Mouse (Mus musculus) myocyte (in vitro differentiated cells): ENCODE measurements around the gene Arhgef17. TPM values are rescaled to one million over a fixed set of nuclear protein-coding genes. Genes with fewer than 3 reads are reported as not detected.
A peak's percentile ranks its signal among the peaks of the same experiment; 100 is the strongest.

Experiments
- H3K27me3 ChIP-seq: one replicate; pipeline ENCODE4 v1.6.1; 2011; ENCODE audit not compliant: control insufficient read depth, insufficient read depth, insufficient read length
- H3K36me3 ChIP-seq: one replicate; pipeline ENCODE4 v1.6.1; 2011; ENCODE audit not compliant: control insufficient read depth, insufficient read depth
- H3K4me2 ChIP-seq: one replicate; pipeline ENCODE4 v1.6.1; 2011; ENCODE audit warnings: low read depth, control low read depth
- H3K4me3 ChIP-seq: one replicate; pipeline ENCODE4 v1.5.1; 2011; ENCODE audit warnings: mild to moderate bottlenecking, control low read depth, moderate library complexity
- H3K79me2 ChIP-seq: one replicate; pipeline ENCODE4 v1.6.1; 2011; ENCODE audit not compliant: control insufficient read depth, insufficient read depth
- H3ac ChIP-seq: one replicate; pipeline ENCODE4 v1.6.1; 2011; ENCODE audit not compliant: control insufficient read depth, insufficient read length
- CEBPB ChIP-seq: IDR thresholded peaks from 2 replicates; pipeline ENCODE4 v1.6.1; 2011; ENCODE audit warnings: mild to moderate bottlenecking, moderate library complexity; ENCODE audit not compliant: poor library complexity, insufficient read depth, severe bottlenecking
- E2F4 ChIP-seq: IDR thresholded peaks from one replicate; pipeline ENCODE4 v1.6.1; 2011; ENCODE audit warnings: mild to moderate bottlenecking, control low read depth, moderate library complexity; ENCODE audit not compliant: insufficient read depth
- MAX ChIP-seq: IDR thresholded peaks from one replicate; pipeline ENCODE4 v1.6.1; 2011; ENCODE audit warnings: low read depth, mild to moderate bottlenecking, control low read depth
- MYOG ChIP-seq, 3 experiments: IDR thresholded peaks; one replicate each; pipeline ENCODE4 v1.6.1; 2011; ENCODE audit warnings: control low read depth in 2 of 3, low read depth in 2 of 3, mild to moderate bottlenecking in 2 of 3; ENCODE audit not compliant: insufficient read length in 2 of 3, control insufficient read depth in 1 of 3, insufficient read depth in 1 of 3
- POLR2A ChIP-seq: IDR thresholded peaks from one replicate; pipeline ENCODE4 v1.6.1; 2011; ENCODE audit warnings: low read depth, mild to moderate bottlenecking, control low read depth, moderate library complexity; ENCODE audit not compliant: insufficient read length
- POLR2AphosphoS2 ChIP-seq: IDR thresholded peaks from one replicate; pipeline ENCODE4 v1.6.1; 2011; ENCODE audit warnings: low read depth, control low read depth; ENCODE audit not compliant: insufficient read length
- REST ChIP-seq: IDR thresholded peaks from one replicate; pipeline ENCODE4 v1.6.1; 2011; ENCODE audit warnings: mild to moderate bottlenecking, control low read depth, moderate library complexity; ENCODE audit not compliant: insufficient read depth, insufficient read length
- SRF ChIP-seq: IDR thresholded peaks from one replicate; pipeline ENCODE4 v1.6.1; 2011; ENCODE audit warnings: low read depth; ENCODE audit not compliant: control insufficient read depth, insufficient read length
- TCF12 ChIP-seq: IDR thresholded peaks from one replicate; pipeline ENCODE4 v1.6.1; 2011; ENCODE audit warnings: mild to moderate bottlenecking, control low read depth; ENCODE audit not compliant: poor library complexity, insufficient read depth, severe bottlenecking
- TCF3 ChIP-seq: IDR thresholded peaks from one replicate; pipeline ENCODE4 v1.6.1; 2011; ENCODE audit warnings: low read depth, control low read depth; ENCODE audit not compliant: insufficient read length
- USF1 ChIP-seq: IDR thresholded peaks from one replicate; pipeline ENCODE4 v1.6.1; 2011; ENCODE audit warnings: low read depth, mild to moderate bottlenecking, control low read depth, moderate library complexity
- polyA plus RNA-seq: library from polyadenylated mRNA; unstranded; fragments of >200 nt; fragmentation: generic; extraction: Trizol; gene quantifications from one replicate; pipeline ENCODE4 v1.2.1, GENCODE M21; 2012; ENCODE audit warnings: missing spikeins

Gene Arhgef17
- polyA plus RNA-seq: 24.7 TPM

DNA sequence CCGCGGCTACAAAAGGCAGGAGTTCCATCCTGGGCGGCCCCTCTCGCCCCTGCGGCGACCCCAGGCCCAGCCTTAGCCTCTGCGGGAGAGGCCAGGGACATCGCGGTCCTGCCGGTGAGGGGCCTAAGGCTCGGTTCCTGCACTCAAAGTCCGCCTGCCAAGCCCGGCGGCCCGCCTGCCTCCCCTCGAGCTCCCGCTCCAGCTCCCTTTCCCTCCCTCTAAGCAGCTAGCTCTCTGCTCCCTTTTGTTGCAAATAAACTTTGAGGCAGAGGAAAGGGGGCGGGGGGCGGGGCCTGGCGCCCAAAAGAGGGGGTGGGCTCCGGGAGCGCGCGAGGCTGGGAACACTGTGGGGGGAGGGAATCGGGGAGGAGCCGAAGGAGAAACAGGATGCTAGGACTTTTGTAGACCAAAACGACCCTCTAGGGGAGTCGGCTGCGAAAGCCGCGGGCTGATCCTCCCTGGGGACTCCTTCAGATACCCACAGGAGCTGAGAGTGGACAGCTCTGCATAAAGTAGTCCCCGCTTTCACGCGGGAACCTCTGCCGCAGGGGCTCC, at the start of gene Arhgef17:
Gene Arhgef17, minus strand, starts transcription at position 182 of the 555 bp plus-strand sequence.
- Histone ChIP-seq H3K79me2 (peaks cover 39% of the 10 kb centered on the region), H3ac (peak within 1 kb of the TSS; percentile 94), H3K27me3 (no peaks in the 10 kb centered on the region), H3K4me3 (peak within 1 kb of the TSS; percentile 75), H3K4me2 (peak within 1 kb of the TSS; percentile 95), H3K36me3 (no peaks in the 10 kb centered on the region)
- no peak for TF ChIP-seq MAX
- TF ChIP-seq MYOG (IDR thresholded peaks at IDR 0.05; ENCODE audit: control insufficient read depth in 1 of 3, insufficient read depth in 1 of 3, insufficient read length in 2 of 3, low read depth in 2 of 3): no peak
- TF ChIP-seq E2F4: no peak
- no peak for TF ChIP-seq CEBPB
- peak; percentile 76 for TF ChIP-seq POLR2A
- no peak for TF ChIP-seq REST
- TF ChIP-seq SRF: no peak
- TF ChIP-seq TCF3: no peak
- TF ChIP-seq POLR2AphosphoS2: peak; percentile 60
- no peak for TF ChIP-seq TCF12

DNA sequence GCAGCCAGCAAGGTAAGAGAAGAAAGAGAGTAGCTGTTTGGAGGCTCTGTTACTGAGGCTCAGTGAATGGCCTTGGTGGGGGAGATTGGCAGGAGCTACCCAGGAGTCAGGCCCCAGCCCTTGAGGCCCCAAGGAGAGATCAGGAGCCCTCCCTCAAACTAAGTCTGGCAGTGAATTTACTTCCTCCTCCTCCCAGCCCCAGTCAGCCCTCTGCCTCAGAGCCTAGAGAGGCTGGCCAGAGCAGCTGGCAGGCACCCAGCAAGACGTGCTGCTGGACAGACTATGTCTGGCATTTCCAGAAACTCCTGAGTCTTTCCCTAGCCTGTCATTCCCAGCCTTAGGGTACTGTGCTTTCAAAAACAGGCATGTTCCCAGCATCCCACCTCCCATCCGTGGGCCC, 47.3 kb upstream of the Arhgef17 start:
- Histone ChIP-seq H3K4me3 (no peak overlapping the region), H3K36me3 (no peaks in the 10 kb centered on the region), H3K27me3 (no peaks in the 10 kb centered on the region), H3K4me2 (no peak overlapping the region), H3K79me2 (no peaks in the 10 kb centered on the region), H3ac (no peak overlapping the region)
- no peak for TF ChIP-seq SRF

DNA sequence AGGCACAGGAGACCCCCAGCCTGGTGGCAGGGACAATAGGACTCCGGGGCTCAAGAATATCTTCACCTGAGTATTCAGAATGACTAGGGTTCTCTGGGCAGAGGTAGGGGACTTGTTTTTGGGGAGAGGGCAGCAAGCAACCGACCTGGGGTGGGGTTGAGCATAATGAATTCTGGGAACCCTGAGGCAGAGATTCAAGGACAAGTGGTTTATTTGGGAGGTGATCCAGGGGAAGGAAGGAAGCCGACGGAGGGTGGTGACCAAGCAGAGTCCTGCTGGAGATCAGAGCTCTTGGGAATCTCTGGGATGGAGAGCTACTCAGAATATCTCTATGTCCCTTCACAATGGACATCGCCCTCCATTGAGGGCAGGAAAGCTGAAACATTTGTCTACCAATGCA, 46.3 kb upstream of the Arhgef17 start:
- Histone ChIP-seq H3K79me2 (no peaks in the 10 kb centered on the region), H3ac (no peak overlapping the region), H3K27me3 (no peaks in the 10 kb centered on the region), H3K36me3 (no peaks in the 10 kb centered on the region), H3K4me3 (no peak overlapping the region), H3K4me2 (no peak overlapping the region)
- no peak for TF ChIP-seq MYOG (IDR thresholded peaks at IDR 0.05; ENCODE audit: control insufficient read depth in 1 of 3, insufficient read depth in 1 of 3, insufficient read length in 2 of 3, low read depth in 2 of 3)

DNA sequence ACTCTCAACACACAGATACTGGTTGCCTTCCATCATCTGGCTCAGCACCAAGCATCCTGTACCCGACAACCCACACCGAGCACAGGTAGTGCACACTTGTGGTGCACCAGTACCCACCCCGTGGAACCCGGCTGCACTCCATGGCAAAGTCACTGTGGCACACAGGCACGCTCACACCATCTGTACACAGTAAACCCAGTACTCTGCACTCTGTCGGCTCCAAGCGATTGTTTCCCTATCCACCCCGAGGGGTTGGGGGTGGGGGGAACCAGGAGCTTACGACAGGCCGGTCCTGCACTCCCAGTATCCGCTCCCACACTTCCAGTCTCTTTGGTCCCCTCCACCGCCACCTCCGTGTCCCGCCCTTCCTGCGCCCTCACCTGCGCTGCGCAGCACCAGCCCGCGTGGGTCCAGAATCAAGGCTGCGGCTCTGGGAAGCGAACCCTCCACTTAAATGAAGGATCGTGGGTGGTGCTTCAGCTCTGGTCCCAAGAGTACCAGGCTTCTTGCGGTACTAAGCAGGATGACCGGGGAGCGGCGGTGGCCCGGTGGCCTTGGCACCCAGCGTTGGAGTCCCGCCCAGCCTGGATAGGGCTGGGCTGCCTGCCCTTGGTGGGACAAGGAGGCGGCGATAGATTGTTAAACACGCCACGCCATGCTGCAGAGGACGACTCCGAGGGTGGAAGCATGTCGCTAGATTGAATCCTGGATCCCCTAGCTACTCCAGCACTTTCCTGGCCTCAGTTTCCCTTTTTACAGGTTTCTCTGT, 42.4 kb upstream of the Arhgef17 start, which contains the start of gene P2ry6:
Gene P2ry6, minus strand, starts transcription at position 515 of the 769 bp plus-strand sequence.
- Histone ChIP-seq H3K4me2 (no peak within 1 kb of the TSS), H3K79me2 (no peaks in the 10 kb centered on the region), H3K36me3 (no peaks in the 10 kb centered on the region), H3K27me3 (no peaks in the 10 kb centered on the region), H3K4me3 (no peak within 1 kb of the TSS), H3ac (no peak within 1 kb of the TSS)
- TF ChIP-seq MYOG (IDR thresholded peaks at IDR 0.05; ENCODE audit: control insufficient read depth in 1 of 3, insufficient read depth in 1 of 3, insufficient read length in 2 of 3, low read depth in 2 of 3): no peak
- TF ChIP-seq TCF3: no peak
- no peak for TF ChIP-seq MAX
- no peak for TF ChIP-seq REST
- no peak for TF ChIP-seq USF1

DNA sequence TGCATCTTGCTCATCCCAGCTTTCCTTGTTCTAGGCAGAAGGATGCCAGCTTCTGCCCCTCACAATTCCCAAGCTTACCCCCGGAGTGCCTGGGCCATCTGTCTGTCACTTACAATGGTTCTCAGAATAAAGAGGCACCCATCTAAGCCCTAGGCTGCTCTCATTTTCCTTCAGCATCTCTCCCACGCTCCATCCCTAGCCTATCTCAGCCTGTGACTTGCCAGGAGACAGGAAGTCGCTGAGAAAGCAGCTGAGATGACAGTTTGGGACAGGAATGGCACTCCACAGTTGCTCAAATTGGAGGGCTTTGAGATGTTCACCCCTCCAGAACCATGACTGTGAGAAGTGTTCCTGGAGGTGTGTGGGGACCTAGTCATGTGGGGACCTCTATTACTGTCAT, 41.0 kb upstream of the Arhgef17 start:
- H3K79me2 ChIP-seq: no peaks in the 10 kb centered on the region
- no peak for TF ChIP-seq CEBPB
- TF ChIP-seq POLR2A: no peak
- TF ChIP-seq E2F4: no peak
- no peak for TF ChIP-seq MYOG (IDR thresholded peaks at IDR 0.05; ENCODE audit: control insufficient read depth in 1 of 3, insufficient read depth in 1 of 3, insufficient read length in 2 of 3, low read depth in 2 of 3)
- TF ChIP-seq TCF3: no peak
- TF ChIP-seq MAX: no peak
- no peak for TF ChIP-seq SRF

More for the DNA sequence above, 41.0 kb upstream of the Arhgef17 start:
- Histone ChIP-seq H3K36me3 (no peaks in the 10 kb centered on the region), H3K27me3 (no peaks in the 10 kb centered on the region), H3K4me2 (no peak overlapping the region), H3ac (no peak overlapping the region), H3K4me3 (no peak overlapping the region)
